Mouse (Mus musculus) midbrain, embryonic 15.5 days (tissue): ENCODE data around the gene Chrdl2. TPM values are rescaled to one million over a fixed set of nuclear protein-coding genes. Genes with fewer than 3 reads are reported as not detected.

Experiments used
- ATAC-seq: fragments of 200-750 bp; cut with Nextera tagmentation; replicated peaks from 2 replicates; pipeline ENCODE4 v1.8.0; 2017; ENCODE audit warnings: moderate TSS enrichment
- H3K27ac ChIP-seq: fragments of 300-500 bp; sonication (generic); 2 replicates; pipeline ENCODE4 v1.5.1; 2015; ENCODE audit warnings: mild to moderate bottlenecking, inconsistent platforms
- H3K27me3 ChIP-seq: fragments of 300-500 bp; sonication (generic); replicated peaks from 2 replicates; pipeline ENCODE4 v1.6.1; 2015; ENCODE audit warnings: inconsistent platforms
- H3K36me3 ChIP-seq: fragments of 300-500 bp; sonication (generic); replicated peaks from 2 replicates; pipeline ENCODE4 v1.6.1; 2015; ENCODE audit warnings: inconsistent platforms
- H3K4me1 ChIP-seq: fragments of 300-500 bp; sonication (generic); 2 replicates; pipeline ENCODE4 v1.6.1; 2015; ENCODE audit warnings: inconsistent platforms
- H3K4me2 ChIP-seq: fragments of 300-500 bp; sonication (generic); 2 replicates; pipeline ENCODE4 v1.6.1; 2015; ENCODE audit warnings: inconsistent platforms, mild to moderate bottlenecking, moderate library complexity
- H3K4me3 ChIP-seq: fragments of 300-500 bp; sonication (generic); 2 replicates; pipeline ENCODE4 v1.5.1; 2015; ENCODE audit warnings: mild to moderate bottlenecking, inconsistent platforms
- H3K9ac ChIP-seq: fragments of 300-500 bp; sonication (generic); 2 replicates; pipeline ENCODE4 v1.6.1; 2015; ENCODE audit warnings: mild to moderate bottlenecking, inconsistent platforms
- H3K9me3 ChIP-seq: fragments of 300-500 bp; sonication (generic); 2 replicates; pipeline ENCODE4 v1.6.1; 2016; ENCODE audit warnings: inconsistent platforms
- WGBS: fragments of 180-500 bp; shearing (Covaris S2); methylation state at CpG from one replicate; pipeline ENCODE4 v1.1.7; 2015; ENCODE audit warnings: mixed read lengths; 5-methylcytosine and 5-hydroxymethylcytosine counted together
- polyA plus RNA-seq: library from polyadenylated mRNA; unstranded; fragments of >200 nt; fragmentation: Nextera tagmentation; extraction: Ambion mirVana; gene quantifications from 2 replicates; pipeline ENCODE4 v1.2.1, GENCODE M21; 2015

Gene Chrdl2
- polyA plus RNA-seq, 1 experiment from 2014 or later, result not detected

DNA sequence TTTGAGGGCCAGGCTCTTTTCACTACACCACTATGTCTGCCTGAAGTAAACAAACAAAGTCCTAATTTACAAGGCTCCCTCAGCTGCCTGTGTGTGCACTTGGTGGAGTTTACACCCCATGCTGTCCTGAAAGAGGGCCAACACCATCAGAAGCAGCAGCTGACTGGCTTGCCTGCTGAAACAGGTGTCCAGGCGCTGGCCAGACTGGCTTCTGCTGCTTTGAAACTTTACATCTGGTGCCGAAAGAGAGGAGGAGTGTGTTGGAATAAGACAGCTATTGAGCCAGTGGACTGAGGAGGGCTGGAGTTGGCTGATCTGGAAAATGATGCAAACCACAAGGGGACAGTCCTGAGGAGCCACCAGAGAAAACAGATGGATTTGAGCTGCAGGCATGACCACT lies 68.0 kb downstream of the Chrdl2 start:
- H3K4me2 ChIP-seq, result no peak overlapping the region
- no peaks in the 10 kb centered on the region for H3K9me3 ChIP-seq
- no peaks in the 10 kb centered on the region for H3K4me1 ChIP-seq
- peaks cover 3% of the 10 kb centered on the region; the same call in 1 of the 2 replicates for H3K36me3 ChIP-seq
- no peak overlapping the region for H3K9ac ChIP-seq
- ATAC-seq, result no peak
- no peak overlapping the region for H3K4me3 ChIP-seq
- WGBS, result 95% methylated on average over 2 of the region's 2 CpGs
- no peak overlapping the region for H3K27ac ChIP-seq
- no peaks in the 10 kb centered on the region for H3K27me3 ChIP-seq

DNA sequence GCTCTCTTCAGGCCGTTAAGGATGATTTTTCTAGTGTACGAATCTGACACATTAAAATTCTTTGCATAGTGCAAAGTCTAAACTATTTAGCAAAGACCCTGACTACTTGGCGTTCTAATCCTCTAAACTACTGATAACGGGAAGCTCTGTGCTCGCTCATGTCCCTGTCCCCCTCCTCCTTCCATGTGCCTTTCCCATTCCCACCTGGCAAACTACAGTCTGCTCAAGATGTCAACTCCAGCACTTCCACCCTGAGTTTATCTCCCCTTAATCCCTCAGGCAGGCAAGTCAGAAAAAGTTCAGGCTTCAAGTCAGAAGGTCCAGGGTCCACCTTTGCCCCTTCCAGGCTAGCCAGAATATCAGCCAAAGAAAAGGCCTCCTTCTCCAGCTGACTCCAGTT lies 70.3 kb downstream of the Chrdl2 start:
- no peak overlapping the region for H3K4me3 ChIP-seq
- no peak overlapping the region for H3K27ac ChIP-seq
- H3K9me3 ChIP-seq, result no peaks in the 10 kb centered on the region
- no peak for ATAC-seq
- H3K9ac ChIP-seq, result no peak overlapping the region
- H3K4me1 ChIP-seq, result no peaks in the 10 kb centered on the region
- peaks cover 7% of the 10 kb centered on the region; the same call in 1 of the 2 replicates for H3K36me3 ChIP-seq
- 89% methylated on average over 5 of the region's 5 CpGs for WGBS
- H3K27me3 ChIP-seq, result no peaks in the 10 kb centered on the region
- no peak overlapping the region for H3K4me2 ChIP-seq

DNA sequence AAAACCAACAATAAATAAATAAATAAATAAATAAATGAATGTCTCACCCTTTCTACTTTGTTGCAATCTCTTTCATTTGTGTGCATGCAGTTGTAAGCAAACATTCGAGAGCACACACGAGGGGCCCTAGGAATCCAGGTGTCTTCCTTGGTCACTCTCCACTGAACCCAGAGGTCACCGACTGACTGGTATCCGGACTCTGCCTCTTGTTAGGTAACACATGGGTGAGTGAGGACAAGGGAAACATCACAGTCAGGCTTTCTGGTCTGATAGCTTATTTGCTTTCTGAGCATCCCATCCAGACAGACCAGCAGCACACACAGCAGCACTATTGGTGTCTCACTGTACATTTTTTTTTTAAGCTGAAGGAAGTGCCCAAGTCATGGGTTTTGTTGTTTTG lies 71.1 kb downstream of the Chrdl2 start:
- 91% methylated on average over 4 of the region's 4 CpGs for WGBS
- Histone ChIP-seq H3K4me1 (no peaks in the 10 kb centered on the region), H3K9ac (no peak overlapping the region), H3K36me3 (peaks cover 7% of the 10 kb centered on the region; the same call in 1 of the 2 replicates), H3K9me3 (no peaks in the 10 kb centered on the region), H3K4me2 (no peak overlapping the region), H3K27me3 (no peaks in the 10 kb centered on the region), H3K4me3 (no peak overlapping the region), H3K27ac (no peak overlapping the region)
- no peak for ATAC-seq

DNA sequence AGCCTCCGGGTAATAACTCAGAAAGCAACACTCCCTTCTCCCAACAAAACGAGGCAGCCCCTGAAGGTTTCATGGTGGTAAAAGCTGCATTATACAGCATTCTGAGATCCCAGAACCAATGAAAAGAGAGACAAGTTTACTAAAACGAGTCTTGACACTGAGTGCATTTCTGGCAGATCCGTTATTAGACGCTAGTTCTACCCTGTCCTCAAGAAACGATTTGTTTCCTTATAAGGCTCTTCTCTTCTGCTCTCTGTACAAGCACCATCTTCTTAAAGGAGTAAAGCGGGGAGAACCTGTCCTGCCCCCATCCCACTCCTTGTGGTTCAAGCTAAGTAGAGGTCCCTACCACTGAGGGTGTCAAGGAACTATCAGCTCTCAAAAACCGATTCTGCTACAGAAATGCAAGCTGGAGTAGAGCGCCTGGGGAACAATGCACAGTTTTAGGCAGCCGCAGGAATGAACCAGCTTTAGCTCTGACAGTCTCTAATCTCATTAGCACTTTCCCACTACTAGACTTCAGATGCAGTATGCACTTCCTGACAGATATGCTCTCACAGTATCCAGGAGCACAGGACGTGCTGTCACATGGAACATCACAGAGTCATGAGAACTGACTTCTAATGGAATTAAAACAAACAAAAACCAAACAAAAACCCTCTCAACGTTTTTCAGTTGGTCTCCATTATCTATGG lies 74.3 kb downstream of the Chrdl2 start:
- ATAC-seq, result no peak
- H3K27ac ChIP-seq, result no peak overlapping the region
- peaks cover 15% of the 10 kb centered on the region for H3K36me3 ChIP-seq
- no peak overlapping the region for H3K4me2 ChIP-seq
- no peaks in the 10 kb centered on the region for H3K27me3 ChIP-seq
- no peaks in the 10 kb centered on the region for H3K4me1 ChIP-seq
- H3K9ac ChIP-seq, result no peak overlapping the region
- H3K4me3 ChIP-seq, result no peak overlapping the region
- 53% methylated on average over 12 of the region's 12 CpGs for WGBS
- no peaks in the 10 kb centered on the region for H3K9me3 ChIP-seq

DNA sequence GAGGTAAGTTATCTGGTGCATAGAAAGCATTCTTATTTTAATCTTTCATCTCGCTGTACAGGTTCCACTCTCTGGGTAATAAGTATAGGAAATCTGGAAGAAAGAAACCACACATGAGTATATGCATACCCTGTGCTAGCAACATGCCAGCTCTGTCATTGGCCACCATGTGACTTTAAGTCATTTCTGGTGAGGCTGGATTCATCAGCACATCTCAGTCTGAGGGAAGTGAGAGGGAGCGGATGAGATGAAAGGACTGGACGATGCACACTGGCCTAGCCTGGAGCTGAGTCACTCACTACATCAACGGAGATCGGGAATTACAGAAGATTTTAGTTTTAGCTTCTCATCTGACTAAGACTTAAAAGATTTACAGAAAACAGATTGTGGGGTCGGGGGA lies 76.9 kb downstream of the Chrdl2 start:
- Histone ChIP-seq H3K4me3 (no peak overlapping the region), H3K4me1 (no peaks in the 10 kb centered on the region), H3K27ac (no peak overlapping the region), H3K27me3 (no peaks in the 10 kb centered on the region), H3K36me3 (peaks cover 24% of the 10 kb centered on the region), H3K4me2 (no peak overlapping the region), H3K9ac (no peak overlapping the region), H3K9me3 (no peaks in the 10 kb centered on the region)
- 97% methylated on average over 6 of the region's 6 CpGs for WGBS
- ATAC-seq, result no peak

DNA sequence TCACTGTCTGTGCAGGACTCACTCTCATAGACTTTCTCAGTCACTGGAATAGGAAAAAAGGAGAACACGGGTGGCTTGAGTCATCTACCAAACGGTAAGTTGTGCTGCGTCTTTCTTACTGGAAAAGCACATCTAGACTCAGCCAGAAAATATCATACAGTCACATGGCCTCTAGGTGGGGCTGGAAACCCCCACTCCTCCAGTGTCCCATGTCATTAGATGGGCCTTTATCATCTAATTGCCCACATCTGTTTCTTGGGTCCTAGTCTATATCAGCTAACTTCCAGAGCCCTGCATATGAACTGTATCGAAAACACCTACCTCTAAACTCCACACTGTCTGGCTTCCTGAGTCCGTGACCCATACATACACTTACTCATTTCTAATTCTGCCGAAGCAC lies 77.8 kb downstream of the Chrdl2 start:
- 83% methylated on average over 6 of the region's 6 CpGs for WGBS
- H3K36me3 ChIP-seq, result peaks cover 29% of the 10 kb centered on the region

More for the DNA sequence above, 77.8 kb downstream of the Chrdl2 start:
- Histone ChIP-seq H3K27ac (no peak overlapping the region), H3K27me3 (no peaks in the 10 kb centered on the region), H3K4me1 (no peaks in the 10 kb centered on the region), H3K9me3 (no peaks in the 10 kb centered on the region), H3K4me3 (no peak overlapping the region), H3K9ac (no peak overlapping the region), H3K4me2 (no peak overlapping the region)
- ATAC-seq, result no peak

Other genes with a start within 250 kb of the Chrdl2 start
- not detected in 2 replicates for gene Olfr521, start 242.7 kb upstream of the Chrdl2 start, polyA plus RNA-seq
- gene Neu3, start 177.8 kb upstream of the Chrdl2 start, polyA plus RNA-seq, result 1.7 and 2.0 TPM in 2 replicates
- gene Xrra1, start 147.1 kb upstream of the Chrdl2 start, polyA plus RNA-seq, result 1.0 and 1.1 TPM in 2 replicates
- gene Spcs2, start 142.7 kb upstream of the Chrdl2 start, polyA plus RNA-seq, result 262 and 264 TPM in 2 replicates
- 5.7 and 6.2 TPM in 2 replicates for gene Rnf169, start 25.7 kb upstream of the Chrdl2 start, polyA plus RNA-seq
- gene Pold3, start 115.4 kb downstream of the Chrdl2 start, polyA plus RNA-seq, result 49.0 and 53.8 TPM in 2 replicates
- gene Lipt2, start 153.1 kb downstream of the Chrdl2 start, polyA plus RNA-seq, result 16.0 and 19.4 TPM in 2 replicates
- 0.60 and 0.98 TPM in 2 replicates for gene Kcne3, start 170.3 kb downstream of the Chrdl2 start, polyA plus RNA-seq
- gene Pgm2l1, start 221.2 kb downstream of the Chrdl2 start, polyA plus RNA-seq, result 29.9 and 30.6 TPM in 2 replicates